Mouse (Mus musculus) ovary, postnatal 36 days (tissue): ENCODE measurements around the gene Toe1.
"Not testable (repeated sequence)": the region's sequence is repeated elsewhere in the genome, so short reads cannot be mapped to it uniquely, and the experiment has no call there.

ENCODE experiments used
- DNase-seq: peaks from one replicate; pipeline ENCODE4 v3.0.0; 2022; ENCODE audit warnings: low spot score, mixed read lengths

Toe1 gene

DNA sequence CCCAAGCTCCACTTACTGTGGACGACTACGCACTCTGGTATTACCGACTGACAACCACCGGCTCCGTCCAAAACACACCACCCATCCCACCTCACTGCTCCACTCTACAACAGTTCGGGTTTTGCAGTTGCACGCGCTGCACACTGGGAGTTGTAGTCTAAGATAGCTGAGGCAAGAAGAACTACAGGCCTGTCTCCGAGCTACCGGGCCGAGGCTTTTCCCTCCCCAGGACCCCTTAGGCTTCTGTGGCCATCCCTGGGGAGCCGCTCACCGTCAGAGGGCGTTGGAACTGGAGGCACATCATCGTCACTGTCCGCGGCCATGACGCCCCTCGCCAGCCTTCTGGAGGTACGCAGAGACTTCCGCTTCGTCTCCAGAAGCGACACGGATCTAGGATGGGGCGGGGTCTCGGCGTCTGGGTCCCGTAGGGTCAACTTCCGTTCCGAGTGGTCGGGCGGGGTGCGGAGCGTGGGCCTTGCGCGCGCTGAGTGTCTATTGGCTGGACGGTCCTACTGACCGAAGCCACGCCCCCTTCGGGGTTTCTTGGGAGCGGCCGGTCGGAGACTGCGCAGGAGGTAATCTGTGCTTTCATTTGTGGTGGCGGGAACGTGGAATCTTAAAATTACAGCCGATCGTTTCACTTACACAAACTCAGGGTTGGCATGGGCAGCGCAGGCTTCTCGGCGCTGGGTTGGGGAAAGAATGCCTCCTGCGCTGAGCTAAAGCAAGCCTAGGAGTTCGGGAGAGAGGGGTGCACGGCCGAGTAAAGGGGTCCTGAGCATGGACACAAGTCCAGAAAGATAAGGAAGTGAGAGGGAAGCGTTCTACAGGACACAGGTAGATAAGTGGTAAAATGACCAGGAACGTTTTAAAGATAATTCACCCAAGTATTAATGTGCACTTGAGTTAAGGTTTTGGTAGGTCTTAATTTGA lies at the start of gene Toe1, which contains the start of gene Mutyh:
Gene Toe1, minus strand, starts transcription at position 444 of the 933 bp plus-strand sequence.
Gene Mutyh, plus strand, starts transcription at position 527 of the 933 bp plus-strand sequence.
- DNase-seq: peak; percentile 94

DNA sequence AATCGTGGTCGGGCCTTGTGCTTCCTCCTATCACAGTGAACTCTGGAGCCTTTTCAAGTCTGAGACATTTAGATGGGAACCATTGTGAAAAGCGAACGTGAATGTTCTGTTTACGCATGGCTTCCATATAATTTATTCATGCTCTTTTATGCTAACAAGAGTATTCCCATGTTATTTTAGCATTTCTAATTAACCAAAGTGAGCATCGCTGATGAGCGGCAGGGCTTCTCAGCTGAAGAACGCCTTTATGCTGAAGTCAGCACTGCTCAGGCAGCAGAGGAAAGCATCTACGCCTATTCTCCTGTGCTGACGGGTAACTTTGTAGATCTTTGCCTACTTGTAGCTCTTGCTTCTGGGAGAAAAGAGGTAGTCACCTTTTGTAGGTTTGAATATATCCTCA lies 49.8 kb upstream of the Toe1 start:
- no peak for DNase-seq

DNA sequence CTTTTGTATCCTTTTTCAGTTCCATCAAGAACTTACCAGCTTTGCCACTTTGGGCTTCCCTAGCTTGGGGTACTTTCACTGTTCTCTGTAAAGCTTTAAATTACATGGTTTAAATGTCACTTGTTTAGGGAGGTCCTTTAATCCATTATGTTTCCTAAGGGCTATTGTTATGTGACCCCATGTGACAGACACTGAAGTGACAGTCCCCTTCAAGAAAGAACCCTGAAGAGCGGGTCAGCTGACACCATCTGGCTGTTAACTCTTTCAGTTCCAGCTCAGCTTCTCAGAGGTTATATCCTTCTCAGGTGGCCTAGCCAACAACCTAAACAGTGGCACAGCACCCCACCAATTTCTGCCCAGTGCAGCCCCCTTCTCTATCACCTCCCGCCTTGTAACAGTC lies 46.8 kb upstream of the Toe1 start:
- no peak for DNase-seq

DNA sequence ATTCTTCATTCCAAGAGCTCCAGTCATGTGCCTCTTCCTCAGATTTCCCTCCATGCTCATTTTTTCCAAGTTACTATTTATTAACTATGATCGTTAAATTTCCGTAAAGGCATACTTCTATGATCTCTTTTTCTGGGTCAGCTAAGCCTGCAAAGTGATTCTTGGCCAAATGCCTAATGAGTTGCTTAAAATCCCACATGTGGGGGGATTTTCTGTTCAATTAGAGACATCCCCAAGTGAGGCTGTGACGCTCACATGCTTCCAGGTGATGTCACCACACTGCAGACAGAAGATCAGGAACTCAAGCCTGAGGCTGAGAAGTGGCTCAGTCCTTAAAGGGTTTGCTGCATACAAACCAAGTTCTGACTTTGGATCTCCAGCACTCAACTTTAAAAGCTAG lies 42.5 kb upstream of the Toe1 start:
- no peak for DNase-seq

DNA sequence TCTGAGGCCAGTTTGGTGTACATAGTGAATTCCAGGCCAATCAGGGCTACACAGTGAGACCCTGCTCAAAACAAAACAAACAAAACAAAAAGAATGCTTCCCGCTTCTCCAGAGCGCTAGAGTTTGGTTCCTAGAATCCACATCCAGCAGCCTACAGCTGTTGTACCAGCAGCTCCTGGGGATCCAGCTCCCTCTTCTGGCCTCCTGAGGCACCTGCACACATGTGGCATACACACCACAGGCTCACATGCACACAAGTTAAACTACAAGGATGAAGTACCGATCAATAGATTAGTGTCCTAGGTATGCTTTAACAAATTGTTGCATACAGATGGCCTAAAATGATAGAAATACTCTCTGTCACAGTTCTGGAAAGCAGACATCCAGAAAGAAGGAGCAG lies 36.9 kb upstream of the Toe1 start:
- DNase-seq: no peak

DNA sequence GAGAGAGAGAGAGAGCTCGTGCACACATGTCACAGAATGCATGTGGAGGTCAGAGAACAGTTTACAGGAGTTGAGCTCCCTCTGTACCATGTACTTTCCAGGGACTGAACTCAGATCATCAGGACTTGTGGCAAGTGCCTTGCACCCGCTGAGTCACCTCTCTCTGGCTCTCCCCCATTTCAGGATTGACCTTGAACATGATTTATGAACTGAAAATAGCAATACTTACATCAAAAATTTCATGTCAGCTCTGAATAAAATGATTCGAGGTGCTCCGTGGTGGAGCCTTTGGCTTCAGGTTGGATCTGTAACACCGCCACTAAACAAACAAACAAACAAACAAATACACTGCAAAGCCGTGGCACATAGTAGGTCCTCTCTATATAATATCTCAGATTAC lies 33.4 kb upstream of the Toe1 start:
- no peak for DNase-seq

DNA sequence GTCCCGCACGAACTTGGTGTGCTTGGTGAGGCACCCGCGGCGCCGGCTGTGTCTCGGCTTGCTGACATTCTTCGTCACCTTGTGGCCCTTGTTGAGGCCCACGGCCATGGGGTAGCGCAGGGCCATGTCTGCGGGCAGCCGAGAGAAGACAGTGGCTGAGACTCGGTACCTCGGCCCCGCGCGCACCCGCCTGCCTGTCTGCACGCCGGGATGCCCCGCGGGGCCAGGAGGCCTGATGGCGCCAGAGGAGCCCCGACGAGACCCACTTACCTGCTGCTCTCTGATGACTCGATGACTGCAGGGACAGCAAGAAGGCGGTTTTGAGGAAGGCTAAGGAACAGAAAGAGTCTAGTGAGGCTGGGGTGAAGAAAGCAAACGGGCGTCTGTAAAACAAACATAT lies 32.7 kb upstream of the Toe1 start:
- not testable (repeated sequence) for DNase-seq

DNA sequence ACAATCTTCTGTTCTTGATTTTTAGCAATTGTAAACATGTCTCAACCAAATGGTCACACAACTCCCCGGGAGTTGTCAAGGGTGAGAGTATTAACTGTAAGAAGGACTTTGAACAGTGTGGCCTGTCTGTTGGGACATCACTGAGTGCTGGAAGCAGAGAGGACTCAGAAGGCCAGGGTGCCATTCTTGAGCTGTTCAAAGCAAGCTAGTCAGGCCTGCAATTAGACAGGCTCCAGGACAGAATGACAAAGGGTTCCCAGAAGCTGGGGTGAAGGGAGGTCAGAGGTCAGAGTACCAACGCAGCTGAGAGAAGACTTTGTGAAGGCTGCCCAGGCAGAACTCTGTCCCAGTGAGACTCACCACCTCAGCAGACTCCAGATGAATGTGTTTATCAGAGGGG lies 31.6 kb upstream of the Toe1 start:
- DNase-seq: no peak

DNA sequence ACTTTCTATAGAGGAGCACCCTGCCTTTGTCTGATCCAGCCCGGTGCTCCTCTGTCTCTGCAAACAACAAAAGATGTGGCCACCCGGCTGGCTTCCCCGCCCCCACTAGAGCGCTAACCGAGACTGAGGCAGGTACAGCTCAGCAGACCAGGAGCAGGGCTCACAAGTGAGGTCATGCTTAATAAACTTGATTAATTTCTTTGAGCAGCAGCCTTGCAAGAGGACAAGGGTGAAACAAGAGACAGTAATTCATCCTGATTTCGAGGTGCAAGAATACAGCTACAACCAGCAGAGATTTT lies 22.6 kb upstream of the Toe1 start:
- no peak for DNase-seq

DNA sequence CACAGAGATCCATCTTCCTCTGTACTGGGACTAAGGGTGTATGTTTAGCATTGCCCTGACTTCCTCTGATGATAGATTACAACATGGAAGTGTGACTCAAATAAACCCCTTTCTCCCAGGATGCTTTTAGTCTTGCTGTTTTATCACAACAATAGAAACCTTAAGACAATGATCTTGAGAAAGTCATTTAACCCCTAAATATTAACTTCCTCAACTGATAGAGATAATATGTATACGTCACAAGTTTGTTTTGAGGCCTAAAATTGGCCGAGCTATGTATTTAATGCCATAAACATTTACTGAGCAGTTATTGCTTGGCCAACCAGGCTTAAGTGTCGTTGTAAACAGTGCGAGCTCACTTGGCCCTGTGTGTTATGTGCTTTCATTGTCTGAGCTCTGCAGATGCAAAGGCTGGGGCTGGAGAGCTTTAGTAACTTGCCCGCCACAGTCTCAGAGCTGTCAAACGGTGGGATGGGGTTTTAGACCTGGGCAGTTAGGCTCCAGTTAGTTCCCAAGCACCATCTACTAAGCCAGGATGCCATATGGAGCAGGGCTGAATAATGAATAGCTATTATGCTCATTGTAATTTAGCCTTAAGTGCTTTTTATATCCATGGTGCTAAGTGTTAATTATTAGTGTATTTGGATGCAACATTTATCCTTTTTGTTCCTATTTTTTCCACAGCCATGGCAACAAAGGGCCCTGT lies 22.1 kb upstream of the Toe1 start:
- no peak for DNase-seq

DNA sequence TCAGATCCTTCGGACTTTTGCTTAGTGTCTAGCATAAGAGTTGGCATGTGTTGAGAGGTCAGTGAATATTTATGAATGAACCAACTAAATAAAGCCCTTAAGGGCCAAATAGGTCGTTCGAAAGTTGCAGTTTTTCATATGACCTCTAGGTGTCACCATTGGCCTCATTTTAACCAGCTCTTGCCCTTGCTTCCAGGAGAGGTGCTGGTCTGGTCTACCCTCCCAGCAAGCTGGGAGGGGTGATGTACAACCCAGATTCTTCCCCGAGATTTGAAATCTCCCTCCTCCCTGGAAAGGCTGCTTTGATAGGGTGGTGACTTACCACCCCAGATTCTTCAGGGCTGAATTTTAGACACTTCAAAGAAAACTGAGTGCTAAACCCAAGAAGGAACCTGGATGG lies 20.4 kb upstream of the Toe1 start:
- no peak for DNase-seq

DNA sequence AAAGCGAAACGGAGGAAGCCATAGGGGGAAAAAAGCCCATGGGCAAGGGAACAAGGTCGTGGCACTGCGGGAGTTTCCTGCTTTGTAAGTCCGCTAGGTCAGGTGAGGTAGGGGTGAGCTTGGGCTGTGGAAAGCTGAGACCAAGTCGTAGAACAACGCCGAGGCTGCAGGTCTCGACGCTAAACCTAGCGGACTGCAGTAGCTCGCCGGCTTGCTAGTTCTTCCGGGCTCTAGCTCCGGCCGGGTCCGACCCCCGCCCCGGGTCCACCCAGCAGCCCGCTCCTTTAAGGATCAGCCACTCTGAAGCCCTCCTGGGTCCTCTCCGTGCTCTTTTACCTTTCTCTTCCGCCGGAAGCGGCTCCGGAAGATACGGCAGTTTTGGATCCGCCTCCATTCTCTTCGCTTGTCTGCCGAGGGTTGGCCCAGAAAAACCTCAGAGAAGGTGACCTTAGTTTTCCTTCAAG lies 17.1 kb upstream of the Toe1 start:
- peak; percentile 67 for DNase-seq

DNA sequence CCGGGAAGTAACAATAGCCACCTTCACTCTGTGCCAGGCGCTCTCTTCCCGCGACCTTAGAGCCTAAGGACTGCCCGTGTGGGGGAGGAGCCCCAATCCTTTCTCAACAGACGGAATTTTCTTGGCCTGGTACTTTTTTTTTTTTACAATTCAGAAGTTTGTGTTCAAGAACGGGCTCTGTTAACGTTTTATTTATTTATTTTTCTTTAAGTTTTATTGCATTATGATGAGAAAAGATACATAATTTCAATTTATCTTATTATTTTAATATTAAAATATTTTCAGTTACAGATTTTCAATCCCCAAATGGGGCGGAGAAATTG lies 14.2 kb upstream of the Toe1 start, which contains the start of gene Hpdl:
Gene Hpdl, minus strand, starts transcription at position 14 of the 323 bp plus-strand sequence.
- DNase-seq: no peak

DNA sequence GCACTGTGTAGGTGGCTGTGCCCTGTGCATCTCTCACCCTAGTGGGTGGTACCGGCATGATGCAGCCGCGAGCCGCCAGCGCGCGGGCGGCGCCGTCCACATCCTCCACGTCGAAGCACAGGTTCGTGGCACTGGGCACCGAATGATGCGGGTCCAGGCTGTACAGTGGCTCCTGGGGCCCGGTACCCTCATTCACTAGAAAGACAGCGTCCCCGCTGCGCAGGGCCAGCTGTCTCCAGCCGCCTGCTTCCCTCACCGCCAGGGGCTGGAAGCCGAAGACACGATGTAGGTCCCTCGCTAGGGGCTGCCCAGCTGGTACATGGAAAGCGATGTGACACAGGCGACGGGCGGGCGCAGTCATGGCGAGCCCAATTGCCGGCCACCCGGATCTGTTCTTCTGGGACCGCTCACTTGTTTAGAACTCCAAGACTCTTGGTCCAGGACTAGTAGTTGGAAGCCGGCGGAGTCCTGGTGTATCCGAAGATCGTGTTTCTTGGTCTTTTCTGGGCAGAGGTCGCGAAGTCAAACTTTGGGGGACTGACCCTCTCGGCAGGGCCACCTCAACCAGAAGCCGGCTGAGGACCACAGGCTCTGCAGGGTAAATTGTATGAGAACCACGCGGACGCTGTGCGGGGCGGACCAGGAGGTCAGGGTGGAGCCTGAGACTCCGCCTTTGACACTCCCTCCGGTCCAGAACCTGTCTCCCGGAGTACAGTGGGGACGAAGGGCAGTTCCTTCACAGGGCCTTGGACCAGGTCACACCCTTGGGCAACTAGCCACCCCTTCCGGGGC lies 13.7 kb upstream of the Toe1 start:
- peak; percentile 78 for DNase-seq

DNA sequence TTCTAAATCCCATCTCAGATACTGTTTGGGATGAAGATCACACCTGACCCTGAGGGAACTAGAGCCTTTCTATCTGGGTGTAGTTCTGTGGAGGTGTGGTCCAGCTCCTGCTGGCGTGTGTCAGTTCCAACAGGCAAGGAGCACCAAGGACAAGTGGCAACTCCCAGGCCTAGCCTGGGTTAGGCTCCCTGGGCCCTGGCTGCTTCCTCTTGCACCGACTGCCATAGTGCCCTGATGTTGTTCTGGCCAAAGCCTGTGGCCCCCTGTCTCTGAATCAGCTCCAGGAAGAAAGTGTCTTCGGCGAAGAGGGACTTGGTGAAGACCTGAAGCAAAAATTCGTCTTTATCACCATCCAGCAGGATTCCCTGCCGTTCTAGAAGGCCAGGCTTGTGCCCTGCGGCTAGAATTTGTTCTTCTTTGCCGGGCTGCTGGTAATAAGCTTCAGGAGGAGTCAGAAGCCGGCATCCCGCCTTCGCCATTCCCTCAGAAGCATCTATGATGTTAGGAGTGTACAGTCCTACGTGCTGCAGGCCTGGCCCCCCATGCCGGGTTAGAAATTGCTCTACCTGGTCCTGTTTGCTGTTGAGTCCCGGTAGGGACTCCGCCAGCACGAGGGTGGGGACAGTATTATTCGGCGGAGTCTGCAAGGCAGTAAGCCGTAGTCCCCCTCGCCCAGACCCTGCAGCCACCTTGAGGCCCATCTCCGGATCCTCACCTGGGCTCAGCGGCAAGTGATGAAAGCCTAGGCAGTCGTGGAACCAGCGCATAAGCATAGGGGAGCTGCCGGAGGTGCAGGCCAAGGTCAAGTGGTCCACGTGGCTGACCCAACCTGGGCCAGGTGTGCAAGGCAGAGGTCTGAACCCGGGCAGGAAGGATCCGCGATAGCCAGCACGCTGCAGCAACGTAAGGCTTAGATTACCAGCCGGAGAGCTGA lies 12.8 kb upstream of the Toe1 start:
- no peak for DNase-seq

DNA sequence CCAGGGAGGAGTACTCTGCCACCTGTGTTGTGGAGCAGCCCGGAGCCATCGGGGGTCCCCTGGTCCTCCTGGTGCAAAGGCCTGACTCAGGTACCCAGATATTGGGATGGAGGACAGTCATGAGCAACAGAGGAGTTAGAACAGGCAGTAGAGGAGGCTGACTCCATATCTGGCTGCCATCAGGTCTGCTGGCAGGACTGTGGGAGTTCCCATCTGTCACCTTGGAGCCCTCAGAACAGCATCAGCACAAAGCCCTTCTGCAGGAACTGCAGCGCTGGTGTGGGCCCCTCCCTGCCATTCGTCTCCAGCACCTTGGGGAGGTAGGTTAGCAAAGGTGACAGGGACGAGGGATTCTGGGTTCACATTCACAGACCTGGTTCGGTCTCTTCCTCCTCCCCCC lies 10.0 kb upstream of the Toe1 start:
- DNase-seq: no peak

DNA sequence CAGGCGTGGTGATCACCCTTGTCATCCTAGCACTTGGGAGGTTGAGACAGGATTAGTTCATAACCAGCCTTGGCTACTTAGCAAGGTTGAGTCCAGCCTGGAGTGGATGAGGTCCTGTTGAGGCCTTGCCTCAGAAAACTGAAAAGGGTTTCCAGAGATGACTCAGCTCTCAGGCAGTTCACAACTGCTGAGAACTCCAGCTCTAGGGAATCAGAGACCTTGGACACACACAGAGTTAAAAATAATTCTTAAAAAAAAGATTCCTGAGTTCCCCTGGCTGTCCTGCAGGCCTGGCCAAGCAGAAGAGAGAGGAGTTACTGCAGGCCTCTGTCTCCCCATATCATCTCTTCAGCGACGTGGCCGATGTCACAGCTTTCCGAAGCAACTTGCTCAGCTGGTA lies 7.8 kb upstream of the Toe1 start:
- no peak for DNase-seq

DNA sequence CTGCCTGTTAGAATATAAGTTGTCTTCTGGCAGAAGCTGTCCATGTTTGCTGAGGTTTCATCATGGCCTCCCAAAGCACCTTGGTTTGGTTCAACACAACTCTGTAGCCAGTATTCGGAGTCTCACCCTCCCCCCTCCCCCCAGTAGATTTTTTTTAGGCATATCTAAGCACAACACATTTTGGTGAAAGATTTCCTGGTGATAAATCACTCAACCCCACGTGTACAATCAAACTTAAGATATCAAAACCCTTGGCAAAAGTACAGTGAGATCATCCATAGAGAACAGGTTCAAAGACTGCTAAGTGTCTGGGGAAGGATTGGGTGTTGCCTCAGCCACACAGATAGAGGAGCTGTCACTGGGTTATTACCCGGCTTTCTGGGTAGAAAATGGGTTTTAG lies 3.6 kb upstream of the Toe1 start:
- no peak for DNase-seq

DNA sequence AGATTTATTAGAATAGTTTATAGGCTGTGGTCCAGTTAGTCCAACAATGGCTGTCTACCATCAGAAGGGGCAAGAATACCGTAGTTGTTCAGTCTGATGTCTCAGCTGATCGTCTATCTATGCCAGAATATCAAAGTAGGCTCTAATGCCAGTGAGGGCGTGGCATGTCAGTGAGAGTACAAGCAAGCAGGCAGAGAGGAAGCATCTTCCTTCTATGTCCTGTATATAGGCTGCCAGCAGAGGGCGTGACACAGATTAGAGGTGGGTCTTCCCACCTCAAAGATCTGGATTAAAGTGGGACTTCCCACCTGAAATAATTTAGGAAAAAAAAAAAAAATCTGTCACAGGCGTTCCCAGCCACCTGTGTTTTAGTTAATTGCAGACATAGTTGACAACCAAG lies 7.5 kb downstream of the Toe1 start:
- DNase-seq: no peak

DNA sequence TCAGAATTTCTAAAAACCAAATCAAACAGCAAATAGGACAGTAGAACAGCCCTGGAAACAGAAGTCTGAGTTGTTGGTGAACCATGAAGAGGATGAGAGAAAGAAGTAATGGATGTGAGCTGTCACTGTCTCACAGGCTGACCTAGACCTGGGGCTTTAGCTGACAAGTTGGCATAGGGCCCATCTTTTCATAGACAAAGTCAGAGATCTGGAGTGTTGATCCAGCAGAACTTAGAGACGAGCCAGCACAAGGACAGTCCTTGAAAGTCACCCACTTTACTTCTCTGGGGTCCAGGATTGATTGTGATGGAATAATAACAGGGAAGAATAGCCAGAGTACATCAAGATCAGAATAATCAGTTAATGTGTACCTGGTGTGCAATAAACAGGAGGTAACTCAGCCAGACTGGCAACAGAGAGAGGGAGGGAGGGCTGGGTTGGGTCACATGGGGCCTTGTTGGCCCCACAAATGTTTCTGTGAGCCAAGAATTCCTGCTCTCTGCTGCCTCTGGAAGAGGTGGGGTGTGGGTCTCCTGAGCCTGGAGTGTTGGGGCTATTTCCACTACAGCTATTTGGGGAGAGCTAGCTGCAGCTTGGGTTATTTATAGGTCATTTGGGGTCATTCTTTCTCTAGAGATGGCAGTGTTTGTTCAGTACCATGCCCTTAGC lies 10.9 kb downstream of the Toe1 start:
- DNase-seq: no peak

DNA sequence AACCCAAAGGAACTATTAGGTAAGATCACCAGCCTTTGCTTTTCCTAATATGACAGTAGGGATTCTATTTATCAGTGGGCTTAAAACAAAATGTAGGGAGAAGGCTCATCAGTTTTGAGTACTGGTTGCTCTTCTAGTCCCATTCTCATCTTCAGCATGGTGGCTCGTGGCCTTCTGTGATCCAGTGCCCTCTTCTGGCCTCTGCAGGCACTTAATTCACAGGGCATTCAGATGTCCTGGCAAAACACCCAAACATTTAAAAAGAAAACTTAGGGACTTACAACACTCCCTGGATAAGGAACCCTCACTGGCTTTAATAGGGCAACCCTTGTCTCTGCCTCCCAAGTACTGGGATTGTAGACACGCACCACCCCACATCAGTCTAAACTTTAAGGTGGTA lies 13.2 kb downstream of the Toe1 start:
- DNase-seq: no peak
